Mouse (Mus musculus): ENCODE measurements around the gene Crtc2. TPM values are rescaled to one million over a fixed set of nuclear protein-coding genes. Genes with fewer than 3 reads are reported as not detected.
"Not testable (repeated sequence)": the region's sequence is repeated elsewhere in the genome, so short reads cannot be mapped to it uniquely, and the experiment has no call there.

The Crtc2 gene
- polyA plus RNA-seq, 1 experiment, result 34.3 TPM

DNA sequence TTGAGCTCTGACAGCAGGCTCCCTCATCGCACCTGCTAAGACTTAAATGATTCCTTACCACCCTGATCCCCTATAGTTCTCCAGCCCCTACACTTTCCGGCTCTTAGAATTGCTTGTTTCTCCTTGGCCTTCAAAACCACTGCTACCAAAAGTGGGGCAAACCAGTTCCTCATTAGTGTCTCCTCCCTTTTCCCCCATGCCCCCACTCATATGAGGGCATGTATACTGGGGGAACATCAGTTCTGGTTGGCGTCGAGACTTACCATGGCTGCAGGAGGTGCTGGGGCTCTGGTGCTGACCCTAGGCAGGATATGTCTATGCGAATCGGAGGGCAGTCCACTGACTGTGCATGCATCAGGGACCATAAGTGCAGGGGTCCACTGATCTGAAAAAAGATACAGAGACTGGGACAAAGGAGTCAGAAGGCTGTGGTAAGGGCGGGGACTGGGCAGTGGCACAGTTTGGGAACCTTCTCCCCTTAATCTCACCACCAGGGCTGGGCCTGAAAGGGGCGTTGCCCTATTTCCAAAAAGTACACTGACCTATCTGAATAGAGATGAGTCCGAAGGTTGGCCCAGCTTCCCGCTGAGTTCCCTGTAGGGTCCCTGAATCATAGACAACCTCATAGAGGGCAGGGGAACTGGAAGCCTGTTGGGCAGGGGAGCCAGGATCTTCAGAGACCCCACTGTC lies 12.1 kb upstream of the Crtc2 start:
- H3K27ac ChIP-seq (ENCODE audit: insufficient read depth, low read length), result no peak overlapping the region
- no peak overlapping the region for H3K4me3 ChIP-seq (ENCODE audit: insufficient read depth, low read length)
- no peak for TF ChIP-seq POLR2A (IDR thresholded peaks at IDR 0.05; ENCODE audit: low read depth, low read length)
- no peak for TF ChIP-seq CTCF (IDR thresholded peaks at IDR 0.05; ENCODE audit: borderline replicate concordance, insufficient read depth, low read length)
- no peaks in the 10 kb centered on the region for H3K4me1 ChIP-seq (ENCODE audit: control insufficient read depth, insufficient read depth, low read length)

- Histone ChIP-seq H3K4me1 (ENCODE audit: control insufficient read depth, insufficient read depth, low read length) (no peaks in the 10 kb centered on the region), H3K4me3 (ENCODE audit: insufficient read depth, low read length) (peak within 1 kb of the TSS; percentile 15; the same call in 1 of the 2 replicates), H3K27ac (ENCODE audit: insufficient read depth, low read length) (no peak within 1 kb of the TSS)
- TF ChIP-seq POLR2A (IDR thresholded peaks at IDR 0.05; ENCODE audit: low read depth, low read length) (peak; percentile 29; the same call in 1 of the 2 replicates), CTCF (IDR thresholded peaks at IDR 0.05; ENCODE audit: borderline replicate concordance, insufficient read depth, low read length) (no peak)
Measured at GRCm38 (mm10) chr3:90242984-90243775, 10.8 kb upstream of the Crtc2 start, which contains the start of gene Creb3l4. Creb3l4 (minus strand) TSS chr3:90243512.

DNA sequence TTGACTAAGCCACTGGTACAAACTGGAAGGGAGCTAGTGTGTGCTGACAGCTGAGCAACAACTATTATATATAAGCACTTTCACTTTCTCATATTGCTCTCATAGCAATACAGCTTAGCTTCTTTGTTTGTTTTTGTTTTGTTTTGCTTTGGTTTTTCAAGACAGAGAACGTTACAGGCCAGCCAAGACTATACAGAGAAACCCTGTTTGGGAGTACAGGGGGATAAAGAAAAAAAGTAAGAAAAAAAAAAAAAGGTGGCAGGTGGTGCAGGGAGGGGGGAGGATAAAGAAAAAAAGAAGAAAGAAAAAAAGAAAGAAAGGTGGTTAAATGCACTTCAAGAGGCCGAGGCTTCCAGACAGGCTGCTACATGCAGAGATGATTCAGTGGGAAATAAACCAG lies 8.6 kb upstream of the Crtc2 start:
- Histone ChIP-seq H3K27ac (ENCODE audit: insufficient read depth, low read length) (no peak overlapping the region), H3K4me3 (ENCODE audit: insufficient read depth, low read length) (no peak overlapping the region), H3K4me1 (ENCODE audit: control insufficient read depth, insufficient read depth, low read length) (peaks cover 3% of the 10 kb centered on the region; the same call in 1 of the 2 replicates)
- TF ChIP-seq CTCF (IDR thresholded peaks at IDR 0.05; ENCODE audit: borderline replicate concordance, insufficient read depth, low read length), result no peak
- TF ChIP-seq POLR2A (IDR thresholded peaks at IDR 0.05; ENCODE audit: low read depth, low read length), result no peak

GRCm38 (mm10) chr3:90247630-90247959 lies 6.4 kb upstream of the Crtc2 start:
- Histone ChIP-seq H3K4me1 (ENCODE audit: control insufficient read depth, insufficient read depth, low read length) (peaks cover 13% of the 10 kb centered on the region), H3K4me3 (ENCODE audit: insufficient read depth, low read length) (peak overlapping the region; percentile 35), H3K27ac (ENCODE audit: insufficient read depth, low read length) (peak overlapping the region; percentile 98)
- TF ChIP-seq CTCF (IDR thresholded peaks at IDR 0.05; ENCODE audit: borderline replicate concordance, insufficient read depth, low read length) (no peak), POLR2A (IDR thresholded peaks at IDR 0.05; ENCODE audit: low read depth, low read length) (0 out of 2 replicates have a peak, but pooled peaks have one; percentile 68)

DNA sequence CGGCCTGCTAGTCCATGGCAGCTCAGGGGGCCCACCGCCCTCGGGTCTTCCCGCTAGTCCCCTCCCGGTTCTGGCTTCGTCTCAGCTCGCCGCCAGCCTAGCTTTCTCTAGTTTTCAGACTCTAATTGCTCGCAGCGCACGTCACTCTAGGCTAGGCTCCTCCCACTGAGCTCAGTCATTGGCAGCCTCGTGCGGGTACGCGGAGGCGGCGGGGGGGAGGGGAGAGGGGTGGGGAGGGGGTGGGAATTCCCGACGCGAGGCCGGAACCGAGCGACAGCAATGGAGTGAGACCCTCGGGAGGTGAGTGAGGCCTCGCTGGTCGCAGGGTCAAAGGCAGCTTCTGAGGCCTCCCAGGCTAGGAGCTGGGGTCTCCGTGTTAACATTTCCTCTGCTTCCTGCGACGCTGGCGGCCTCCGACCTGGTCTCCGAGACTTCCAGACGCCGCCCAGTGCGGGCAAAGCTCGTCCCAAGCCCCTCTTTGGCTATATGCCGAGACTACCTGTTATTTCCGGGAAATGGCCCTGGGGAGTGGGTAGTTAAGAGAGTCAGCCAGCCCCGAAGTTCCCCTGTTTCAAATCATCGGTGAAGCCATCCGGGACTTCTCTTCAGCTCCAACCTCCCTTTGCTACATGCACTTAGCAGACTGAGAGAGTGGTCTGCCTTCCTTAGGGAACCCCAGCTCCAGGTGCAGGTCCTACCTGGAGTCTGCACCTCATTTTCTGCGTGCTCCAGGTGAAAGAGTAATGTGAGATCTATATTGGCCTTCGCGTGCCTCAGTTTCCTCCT lies 5.8 kb upstream of the Crtc2 start, which contains the start of gene Slc39a1:
Gene Slc39a1, plus strand, starts transcription at position 213 of the 786 bp plus-strand sequence.
- TF ChIP-seq POLR2A (IDR thresholded peaks at IDR 0.05; ENCODE audit: low read depth, low read length) (peak; percentile 71), CTCF (IDR thresholded peaks at IDR 0.05; ENCODE audit: borderline replicate concordance, insufficient read depth, low read length) (no peak)
- H3K27ac ChIP-seq (ENCODE audit: insufficient read depth, low read length), result peak within 1 kb of the TSS; percentile 98
- peaks cover 13% of the 10 kb centered on the region for H3K4me1 ChIP-seq (ENCODE audit: control insufficient read depth, insufficient read depth, low read length)
- peak within 1 kb of the TSS; percentile 69 for H3K4me3 ChIP-seq (ENCODE audit: insufficient read depth, low read length)

- H3K4me1 ChIP-seq (ENCODE audit: control insufficient read depth, insufficient read depth, low read length), result peaks cover 13% of the 10 kb centered on the region
- H3K27ac ChIP-seq (ENCODE audit: insufficient read depth, low read length), result peak overlapping the region; percentile 80
- H3K4me3 ChIP-seq (ENCODE audit: insufficient read depth, low read length), result peak overlapping the region; percentile 69
- TF ChIP-seq POLR2A (IDR thresholded peaks at IDR 0.05; ENCODE audit: low read depth, low read length), result no peak
Measured at GRCm38 (mm10) chr3:90248746-90249100, 5.2 kb upstream of the Crtc2 start.

- Histone ChIP-seq H3K27ac (ENCODE audit: insufficient read depth, low read length) (peak overlapping the region; percentile 75), H3K4me1 (ENCODE audit: control insufficient read depth, insufficient read depth, low read length) (peaks cover 13% of the 10 kb centered on the region), H3K4me3 (ENCODE audit: insufficient read depth, low read length) (no peak overlapping the region)
- TF ChIP-seq POLR2A (IDR thresholded peaks at IDR 0.05; ENCODE audit: low read depth, low read length) (no peak), CTCF (IDR thresholded peaks at IDR 0.05; ENCODE audit: borderline replicate concordance, insufficient read depth, low read length) (no peak)
Measured at GRCm38 (mm10) chr3:90250791-90251190, 3.2 kb upstream of the Crtc2 start.

DNA sequence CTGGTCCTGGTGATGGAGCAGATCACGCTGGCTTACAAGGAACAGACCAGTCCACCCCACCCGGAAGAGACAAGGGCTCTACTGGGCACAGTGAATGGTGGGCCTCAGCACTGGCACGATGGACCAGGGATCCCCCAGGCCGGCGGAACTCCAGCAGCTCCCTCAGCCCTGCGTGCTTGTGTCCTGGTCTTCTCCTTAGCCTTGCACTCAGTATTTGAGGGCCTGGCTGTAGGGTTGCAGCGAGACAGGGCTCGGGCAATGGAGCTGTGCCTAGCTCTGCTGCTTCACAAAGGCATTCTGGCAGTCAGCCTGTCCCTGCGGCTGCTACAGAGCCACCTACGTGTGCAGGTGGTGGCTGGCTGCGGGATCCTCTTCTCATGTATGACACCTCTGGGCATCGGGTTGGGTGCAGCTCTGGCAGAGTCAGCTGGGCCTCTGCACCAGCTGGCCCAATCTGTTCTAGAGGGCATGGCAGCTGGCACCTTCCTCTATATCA lies 2.2 kb upstream of the Crtc2 start:
- H3K4me3 ChIP-seq (ENCODE audit: insufficient read depth, low read length); H3K27ac ChIP-seq (ENCODE audit: insufficient read depth, low read length): not testable (repeated sequence)
- H3K4me1 ChIP-seq (ENCODE audit: control insufficient read depth, insufficient read depth, low read length), result peaks cover 16% of the 10 kb centered on the region

DNA sequence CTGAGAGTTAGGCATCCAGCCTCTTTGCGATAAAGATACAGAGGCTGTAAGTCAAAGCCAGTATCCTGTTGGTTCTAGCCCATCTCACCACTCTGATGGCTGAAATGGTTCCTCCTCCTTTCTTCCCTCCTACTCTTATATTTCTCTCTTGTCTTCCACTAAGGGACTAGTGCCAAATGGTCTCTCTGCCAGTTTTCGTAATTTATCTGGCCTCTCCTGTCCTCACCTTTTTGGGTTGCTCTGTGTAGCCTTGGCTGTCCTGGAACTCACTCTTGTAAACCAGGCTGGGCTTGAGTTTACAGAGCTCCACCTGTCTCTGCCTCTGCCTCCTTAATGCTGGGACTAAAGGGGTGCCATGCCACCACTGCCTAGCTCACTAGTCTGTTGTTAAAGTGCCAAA lies 1.3 kb upstream of the Crtc2 start:
- H3K27ac ChIP-seq (ENCODE audit: insufficient read depth, low read length); H3K4me3 ChIP-seq (ENCODE audit: insufficient read depth, low read length): not testable (repeated sequence)
- peaks cover 16% of the 10 kb centered on the region for H3K4me1 ChIP-seq (ENCODE audit: control insufficient read depth, insufficient read depth, low read length)

GRCm38 (mm10) chr3:90253174-90253573 lies 789 bp upstream of the Crtc2 start:
- H3K4me1 ChIP-seq (ENCODE audit: control insufficient read depth, insufficient read depth, low read length), result peaks cover 16% of the 10 kb centered on the region
- H3K27ac ChIP-seq (ENCODE audit: insufficient read depth, low read length); H3K4me3 ChIP-seq (ENCODE audit: insufficient read depth, low read length): not testable (repeated sequence)
